Mouse (Mus musculus) intestine, embryonic 14.5 days (tissue): ENCODE results near the gene Gpr141. TPM values are rescaled to one million over a fixed set of nuclear protein-coding genes. Genes with fewer than 3 reads are reported as not detected.

Experiments used
- ATAC-seq: fragments of 200-750 bp; cut with Nextera tagmentation; replicated peaks from 2 replicates; pipeline ENCODE4 v1.8.0; 2017; ENCODE audit warnings: low read depth, moderate number of reproducible peaks, moderate TSS enrichment, moderate library complexity; ENCODE audit not compliant: low FRiP score, low TSS enrichment
- DNase-seq: peaks from one replicate; pipeline ENCODE4 v3.0.0-alpha.2; 2018; ENCODE audit warnings: low spot score
- H3K27ac ChIP-seq: fragments of 300-500 bp; sonication (generic); 2 replicates; pipeline ENCODE4 v1.5.1; 2014; ENCODE audit warnings: low read depth, mild to moderate bottlenecking, control low read depth
- H3K27me3 ChIP-seq: fragments of 300-500 bp; sonication (generic); replicated peaks from 2 replicates; pipeline ENCODE4 v1.6.1; 2014; ENCODE audit warnings: low read length, control low read depth; ENCODE audit not compliant: control insufficient read depth, insufficient read depth
- H3K36me3 ChIP-seq: fragments of 300-500 bp; sonication (generic); 2 replicates; pipeline ENCODE4 v1.6.1; 2014; ENCODE audit warnings: low read length, control low read depth; ENCODE audit not compliant: control insufficient read depth, insufficient read depth
- H3K4me1 ChIP-seq: fragments of 300-500 bp; sonication (generic); replicated peaks from 2 replicates; pipeline ENCODE4 v1.6.1; 2014; ENCODE audit warnings: low read length, control low read depth, mixed read lengths; ENCODE audit not compliant: control insufficient read depth, insufficient read depth
- H3K4me2 ChIP-seq: fragments of 300-500 bp; sonication (generic); 2 replicates; pipeline ENCODE4 v1.6.1; 2014; ENCODE audit warnings: low read length
- H3K4me3 ChIP-seq: fragments of 300-500 bp; sonication (generic); 2 replicates; pipeline ENCODE4 v1.5.1; 2014; ENCODE audit warnings: low read depth, low read length, control low read depth, mixed read lengths
- H3K9ac ChIP-seq: fragments of 300-500 bp; sonication (generic); 2 replicates; pipeline ENCODE4 v1.6.1; 2014; ENCODE audit warnings: mild to moderate bottlenecking, low read length
- H3K9me3 ChIP-seq: fragments of 300-500 bp; sonication (generic); 2 replicates; pipeline ENCODE4 v1.6.1; 2016; ENCODE audit warnings: low read length, control low read depth; ENCODE audit not compliant: control insufficient read depth
- WGBS: fragments of 180-500 bp; shearing (Covaris S2); extraction: QIAGEN DNeasy Blood & Tissue Kit; methylation state at CpG from one replicate; pipeline ENCODE4 v1.1.7; 2014; 5-methylcytosine and 5-hydroxymethylcytosine counted together
- polyA plus RNA-seq: library from polyadenylated mRNA; unstranded; fragments of >200 nt; fragmentation: Nextera tagmentation; extraction: Ambion mirVana; gene quantifications from 2 replicates; pipeline ENCODE4 v1.2.1, GENCODE M21; 2014

Gpr141 gene
- polyA plus RNA-seq, 1 experiment from 2014 or later, result 0.09 TPM

DNA sequence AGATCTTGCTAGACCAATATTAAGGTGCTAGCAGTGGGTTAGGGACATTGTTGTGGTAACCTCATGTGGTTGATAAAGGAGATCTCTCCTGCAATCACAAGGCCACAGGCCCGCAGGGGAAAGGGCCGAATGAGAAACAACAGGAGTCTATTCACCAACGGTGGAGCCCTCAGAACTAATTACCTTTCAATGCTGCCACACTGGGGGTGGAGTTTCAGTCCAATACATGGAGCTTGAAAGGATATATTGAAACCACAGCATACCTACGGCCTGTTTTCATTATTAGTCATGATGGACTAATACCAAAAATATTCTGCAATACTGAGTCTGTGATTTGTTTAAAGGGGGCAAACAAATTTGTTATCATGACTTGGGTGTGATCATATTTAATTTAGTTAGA lies 120.3 kb downstream of the Gpr141 start:
- no peaks in the 10 kb centered on the region for H3K36me3 ChIP-seq
- DNase-seq (no peak), ATAC-seq (no peak)
- WGBS, result 74% methylated on average over 4 of the region's 4 CpGs
- H3K4me3 ChIP-seq, result no peak overlapping the region
- no peaks in the 10 kb centered on the region for H3K9me3 ChIP-seq
- no peak overlapping the region for H3K27ac ChIP-seq
- no peaks in the 10 kb centered on the region for H3K4me1 ChIP-seq
- H3K9ac ChIP-seq, result no peak overlapping the region
- H3K4me2 ChIP-seq, result no peak overlapping the region
- H3K27me3 ChIP-seq, result no peaks in the 10 kb centered on the region

DNA sequence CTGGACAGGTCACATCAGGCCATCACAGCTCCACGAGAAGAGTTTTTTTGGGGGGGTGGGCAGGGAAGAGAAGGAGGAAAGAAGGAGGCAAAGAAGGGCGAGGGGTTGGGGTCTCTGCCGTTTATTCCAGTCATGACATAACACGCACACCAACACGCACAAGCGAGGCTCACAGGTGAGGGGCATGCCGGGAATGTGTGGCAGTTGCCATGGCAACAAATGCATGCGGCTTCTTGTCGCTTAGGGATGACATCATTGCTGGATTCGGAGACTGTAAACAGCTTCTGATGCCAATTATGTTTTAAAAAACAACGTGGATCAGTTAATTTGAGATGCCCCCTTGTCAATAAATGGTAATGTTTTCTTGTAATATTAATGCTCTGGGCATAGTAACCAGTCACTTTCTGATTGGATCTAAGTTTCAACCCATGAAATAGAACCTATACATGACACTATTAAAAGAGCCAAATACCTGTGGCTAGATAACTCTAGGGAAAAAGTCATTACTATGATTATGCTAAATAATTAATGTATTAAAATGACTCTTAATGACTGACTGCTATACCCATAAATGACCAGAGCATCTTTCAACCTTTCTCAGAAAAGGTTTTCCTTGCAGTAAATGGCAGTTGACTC lies 122.5 kb downstream of the Gpr141 start:
- WGBS, result 69% methylated on average over 11 of the region's 11 CpGs
- DNase-seq (no peak), ATAC-seq (no peak)
- H3K27me3 ChIP-seq, result no peaks in the 10 kb centered on the region
- no peaks in the 10 kb centered on the region for H3K9me3 ChIP-seq
- no peaks in the 10 kb centered on the region for H3K4me1 ChIP-seq
- H3K9ac ChIP-seq, result no peak overlapping the region
- no peak overlapping the region for H3K4me3 ChIP-seq
- H3K36me3 ChIP-seq, result no peaks in the 10 kb centered on the region
- H3K27ac ChIP-seq, result no peak overlapping the region
- no peak overlapping the region for H3K4me2 ChIP-seq

DNA sequence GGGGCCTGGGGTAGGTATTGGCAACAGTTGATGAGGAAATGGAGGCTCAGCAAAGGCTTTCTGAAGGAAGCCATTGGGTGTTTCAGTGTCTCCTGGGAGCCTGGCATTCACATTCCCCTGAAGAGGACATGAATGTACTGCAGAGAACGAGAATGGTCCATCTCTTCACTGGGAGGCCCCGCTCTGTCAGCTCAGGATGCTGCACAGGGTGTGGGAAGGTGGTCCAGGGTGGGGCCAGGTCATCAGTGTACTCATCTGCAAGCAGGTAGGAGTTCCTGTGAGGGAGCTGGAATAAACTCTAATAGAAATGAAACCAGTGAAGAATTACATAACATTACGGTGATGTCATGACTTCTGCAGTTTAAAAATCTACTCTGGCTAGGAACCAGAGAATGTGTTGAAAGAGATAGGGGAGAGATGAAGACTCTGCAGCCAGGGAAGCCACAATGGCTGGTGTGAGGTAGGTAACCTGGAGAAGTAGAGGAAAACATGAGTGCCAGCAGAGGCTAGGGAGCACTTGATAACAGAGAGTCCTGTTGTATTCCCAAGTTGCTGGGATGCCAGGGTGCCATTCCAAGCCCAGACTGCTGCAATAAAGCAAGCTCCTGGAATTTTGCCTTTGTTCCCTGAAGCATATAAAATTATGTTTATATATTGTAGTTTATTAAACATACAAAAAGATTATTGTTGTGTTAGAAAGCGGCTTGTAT lies 123.2 kb downstream of the Gpr141 start:
- no peaks in the 10 kb centered on the region for H3K4me1 ChIP-seq
- H3K4me3 ChIP-seq, result no peak overlapping the region
- H3K36me3 ChIP-seq, result no peaks in the 10 kb centered on the region
- H3K9ac ChIP-seq, result no peak overlapping the region
- no peaks in the 10 kb centered on the region for H3K27me3 ChIP-seq
- DNase-seq (no peak), ATAC-seq (no peak)
- H3K4me2 ChIP-seq, result no peak overlapping the region
- no peak overlapping the region for H3K27ac ChIP-seq
- WGBS, result 88% methylated on average over 4 of the region's 4 CpGs
- H3K9me3 ChIP-seq, result no peaks in the 10 kb centered on the region

Other genes starting within 250 kb of the Gpr141 start
- 13.8 and 14.8 TPM in 2 replicates for gene Epdr1, start 204.3 kb downstream of the Gpr141 start, polyA plus RNA-seq
- 0.39 and 0.58 TPM in 2 replicates for gene Sfrp4, start 201.2 kb downstream of the Gpr141 start, polyA plus RNA-seq
- not detected in 2 replicates for gene Nme8, start 126.5 kb downstream of the Gpr141 start, polyA plus RNA-seq